Mouse (Mus musculus) layer of hippocampus, adult 11-12 months (tissue): ENCODE data around the gene Nckap5l.

Source experiments
- DNase-seq: peaks from one replicate; pipeline ENCODE4 v3.0.0; 2022; ENCODE audit warnings: low spot score

Nckap5l gene

DNA sequence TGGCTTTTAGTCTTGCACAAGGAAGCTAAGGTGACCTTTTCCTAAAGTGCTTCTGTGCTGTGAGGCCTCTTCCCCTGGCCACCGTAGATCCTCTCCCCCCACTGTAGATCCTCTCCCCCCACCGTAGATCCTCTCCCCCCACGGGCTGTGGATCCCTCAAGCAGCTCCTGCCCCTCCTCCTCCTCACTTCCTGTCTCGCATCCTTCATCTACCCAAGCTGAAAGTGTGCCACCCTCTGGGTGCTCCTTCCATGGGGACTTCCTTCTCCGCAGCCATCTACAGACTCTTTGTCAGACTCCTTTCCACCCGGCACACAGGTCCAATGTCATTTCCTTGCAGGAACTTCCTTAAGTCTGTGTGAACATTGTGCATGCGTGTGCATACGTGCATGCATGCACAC lies 27.2 kb downstream of the Nckap5l start:
- DNase-seq = no peak

DNA sequence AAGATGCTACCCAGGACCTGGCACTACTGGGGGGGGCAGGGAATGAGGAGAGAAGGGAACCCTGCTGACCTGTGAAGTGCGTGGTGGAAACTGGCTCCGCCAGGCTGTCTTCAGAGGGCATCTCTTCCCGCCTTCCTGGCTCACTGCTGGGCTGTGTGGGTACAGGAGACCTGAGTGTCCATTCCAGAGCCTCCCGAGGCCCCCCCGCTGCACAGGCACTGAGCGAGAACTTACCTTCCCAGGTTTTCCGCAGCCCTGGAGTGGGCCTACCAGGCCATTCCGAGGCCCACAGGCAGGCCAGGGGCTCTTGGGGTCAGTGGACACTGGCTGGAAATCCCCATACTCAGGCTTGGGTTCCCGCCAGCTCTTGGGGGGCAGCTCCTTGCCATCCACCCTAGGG lies 33.7 kb downstream of the Nckap5l start:
- no peak for DNase-seq

DNA sequence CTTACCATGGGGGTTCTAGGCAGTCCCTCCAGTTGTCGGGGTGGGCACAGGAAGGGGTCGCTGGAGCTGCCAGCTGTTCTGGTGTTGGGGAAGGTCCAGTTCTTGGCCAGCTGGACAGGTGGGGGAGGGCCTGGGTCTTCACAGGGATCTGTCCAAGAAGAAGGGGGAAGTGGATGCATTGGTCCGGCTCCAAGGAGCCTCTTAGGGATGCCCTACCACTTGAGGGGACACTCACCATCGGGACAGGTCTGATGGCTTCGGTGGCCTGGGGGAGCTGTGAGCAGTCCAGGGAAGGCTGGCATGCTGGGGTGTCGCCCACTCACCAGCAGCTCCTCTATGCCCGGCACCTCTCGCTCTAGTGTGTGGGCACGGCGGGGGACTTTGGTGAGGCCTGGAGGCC lies 34.4 kb downstream of the Nckap5l start:
- no peak for DNase-seq

DNA sequence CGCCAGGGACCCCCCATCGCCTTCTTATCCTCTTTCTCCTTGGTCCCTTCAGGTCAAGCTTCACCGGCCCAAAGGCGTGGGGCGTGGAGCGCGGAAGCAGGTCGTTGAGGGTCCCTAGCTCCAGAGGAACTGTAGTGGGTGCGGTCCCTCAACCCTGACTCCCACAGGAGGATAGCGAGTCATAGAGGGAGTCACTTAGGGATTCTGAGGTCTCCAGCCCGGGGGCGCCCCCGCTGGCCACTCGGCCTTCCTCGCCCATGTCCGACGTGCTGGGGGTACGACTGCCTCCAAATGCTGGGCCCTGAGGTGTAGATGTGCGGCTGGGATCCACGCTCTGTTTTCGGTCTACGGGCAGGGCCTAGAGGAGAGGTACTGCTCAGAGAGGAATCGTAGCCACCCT lies 35.0 kb downstream of the Nckap5l start:
- DNase-seq = no peak

DNA sequence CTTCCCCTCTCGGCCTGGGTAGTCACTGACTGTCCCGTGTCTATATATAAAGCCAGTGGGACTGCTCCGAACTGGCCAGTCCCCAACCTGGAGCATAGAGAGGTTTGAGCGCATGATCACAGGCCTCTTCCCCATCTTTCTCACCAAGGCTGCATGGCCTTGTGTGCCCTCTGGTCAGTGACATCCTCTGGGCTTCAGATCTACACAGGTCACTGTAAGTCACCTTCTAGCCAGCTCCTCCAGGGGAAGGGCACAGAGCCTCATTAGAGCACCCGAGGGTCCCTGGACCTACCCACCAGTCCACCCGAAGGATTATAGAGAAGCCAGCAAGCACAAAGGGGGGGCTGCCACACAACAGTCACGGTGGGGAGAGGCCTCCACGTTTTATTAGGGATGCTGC lies 35.9 kb downstream of the Nckap5l start:
- no peak for DNase-seq

DNA sequence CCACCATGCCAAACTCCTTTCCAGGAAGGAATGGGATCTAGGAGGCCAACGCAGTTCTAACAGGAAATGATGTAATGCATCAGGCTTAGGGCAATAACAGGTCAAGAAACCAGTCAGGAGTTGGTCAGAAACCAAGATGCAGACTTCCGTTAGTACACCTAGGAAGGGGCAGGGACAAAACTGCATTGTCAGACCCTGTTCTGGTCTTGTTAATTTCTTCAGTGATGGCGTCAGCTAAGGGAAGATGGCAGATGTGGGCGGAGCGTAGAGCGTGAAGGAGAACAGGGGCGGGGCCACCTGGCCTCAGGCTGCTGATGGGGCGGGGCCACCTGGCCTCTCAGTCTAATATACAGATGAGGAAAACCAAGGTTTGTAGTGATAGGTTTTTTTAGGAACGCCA lies 36.4 kb downstream of the Nckap5l start:
- DNase-seq = no peak

DNA sequence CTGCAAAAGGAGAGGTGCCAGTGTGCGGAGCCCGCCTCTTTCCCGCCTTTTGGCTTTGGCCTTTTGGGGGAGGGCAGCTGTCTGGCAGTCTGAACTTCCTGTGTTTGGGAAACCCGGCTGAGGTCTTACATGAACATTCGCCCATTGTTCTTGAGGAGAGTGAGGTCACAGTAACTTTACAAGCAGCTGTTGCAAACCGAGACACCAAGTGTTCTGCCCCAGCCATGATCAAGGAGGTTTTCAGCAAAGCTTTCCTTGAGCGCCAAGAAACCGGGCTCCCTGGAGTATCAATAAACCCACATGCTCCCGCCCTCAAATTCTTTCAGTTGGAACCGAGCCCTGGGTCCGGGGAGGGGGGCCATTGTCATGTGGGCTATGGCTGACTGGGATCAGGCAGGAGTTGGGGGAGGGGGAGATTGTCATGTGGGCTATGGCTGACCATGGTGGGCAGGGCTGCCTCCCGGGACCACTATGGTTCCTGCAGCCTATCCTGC lies 37.0 kb downstream of the Nckap5l start:
- peak; percentile 50 for DNase-seq

DNA sequence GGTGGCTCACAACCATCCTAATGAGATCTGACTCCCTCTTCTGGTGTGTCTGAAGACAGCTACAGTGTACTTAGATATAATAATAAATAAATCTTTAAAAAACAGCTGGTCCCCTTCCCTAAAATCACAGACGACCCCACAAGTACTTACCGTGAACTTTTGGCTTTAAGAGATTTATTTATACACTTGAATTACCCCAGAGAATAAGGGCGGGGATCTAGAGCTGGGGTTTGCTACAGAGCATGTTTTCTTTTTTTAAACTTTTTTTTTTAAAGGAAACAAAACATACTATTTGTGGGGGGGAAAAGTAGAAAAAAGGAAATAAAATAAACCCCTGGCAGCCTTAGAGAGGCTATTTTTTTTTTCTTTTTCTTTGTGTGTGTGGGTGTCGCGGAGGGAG lies 37.4 kb downstream of the Nckap5l start:
- DNase-seq = no peak

DNA sequence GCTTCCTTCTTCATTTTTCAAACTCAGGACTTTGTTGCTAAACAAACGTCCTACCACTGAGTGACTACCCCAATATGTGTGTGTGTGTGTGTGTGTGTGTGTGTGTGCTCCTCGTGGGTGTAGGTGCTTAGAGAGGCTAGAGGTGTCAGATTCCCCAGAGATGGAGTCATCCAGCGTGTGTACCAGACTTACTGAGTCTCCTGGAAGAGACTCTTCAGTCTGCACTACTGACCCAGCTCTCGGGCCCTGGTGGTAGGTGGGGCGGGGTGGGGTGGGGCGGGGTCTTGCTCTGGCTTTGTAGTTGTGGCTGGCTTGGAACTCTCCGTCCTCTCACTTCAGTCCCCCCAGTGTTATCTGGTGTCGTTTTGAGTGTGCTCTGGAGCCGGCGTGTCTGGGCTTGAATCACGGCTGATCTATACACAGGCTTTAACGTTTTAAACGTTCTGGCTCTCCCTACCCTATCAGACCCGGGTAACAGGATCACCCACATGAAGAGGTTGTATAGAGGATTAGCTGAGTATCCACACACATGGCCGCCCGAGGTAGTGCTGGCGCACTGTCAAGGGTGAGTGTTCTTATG lies 39.8 kb downstream of the Nckap5l start:
- no peak for DNase-seq

DNA sequence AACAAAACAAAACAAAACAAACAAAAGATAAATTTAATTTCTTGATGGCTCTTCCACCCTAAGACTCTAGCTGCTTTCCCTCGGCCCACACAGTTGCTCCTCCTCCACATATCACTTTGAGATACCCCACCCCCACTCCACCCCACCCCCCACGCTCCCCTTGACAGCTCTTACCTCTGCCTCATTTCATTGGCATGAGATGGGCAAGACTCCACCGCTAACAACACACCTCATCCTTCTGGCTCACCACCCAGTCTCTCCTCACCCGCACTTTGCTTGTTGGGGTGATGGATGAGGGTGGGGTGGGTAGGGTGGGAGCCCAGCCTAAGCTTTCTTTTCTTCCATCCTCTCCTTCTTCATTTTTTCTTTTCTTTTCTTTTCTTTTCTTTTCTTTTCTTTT lies 40.6 kb downstream of the Nckap5l start:
- no peak for DNase-seq

DNA sequence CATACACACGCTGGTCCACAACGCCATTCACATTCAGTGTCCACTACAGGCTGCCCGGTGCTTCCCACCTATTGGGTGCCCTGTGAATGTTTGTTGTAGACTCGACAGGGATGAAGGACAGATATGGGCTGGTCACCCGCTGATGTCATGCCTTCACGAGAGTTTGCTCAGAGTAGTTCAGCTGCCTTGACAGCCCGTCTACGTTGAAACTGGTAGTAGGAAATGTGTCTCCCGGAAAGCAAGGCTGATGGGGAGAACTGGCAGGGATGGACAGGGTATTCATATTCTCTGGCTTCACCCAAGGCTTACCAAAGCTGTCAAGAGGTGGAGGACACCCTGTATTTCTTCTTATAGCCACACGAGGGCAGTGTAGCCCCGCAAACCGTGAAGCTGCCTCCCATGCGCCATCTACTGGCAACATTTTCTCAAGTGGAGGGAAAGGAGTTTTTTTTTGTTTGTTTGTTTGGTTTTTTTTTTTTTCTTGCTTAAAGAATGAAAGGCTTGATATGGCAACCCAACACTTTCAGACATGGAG lies 41.1 kb downstream of the Nckap5l start:
- DNase-seq = peak; percentile 82

DNA sequence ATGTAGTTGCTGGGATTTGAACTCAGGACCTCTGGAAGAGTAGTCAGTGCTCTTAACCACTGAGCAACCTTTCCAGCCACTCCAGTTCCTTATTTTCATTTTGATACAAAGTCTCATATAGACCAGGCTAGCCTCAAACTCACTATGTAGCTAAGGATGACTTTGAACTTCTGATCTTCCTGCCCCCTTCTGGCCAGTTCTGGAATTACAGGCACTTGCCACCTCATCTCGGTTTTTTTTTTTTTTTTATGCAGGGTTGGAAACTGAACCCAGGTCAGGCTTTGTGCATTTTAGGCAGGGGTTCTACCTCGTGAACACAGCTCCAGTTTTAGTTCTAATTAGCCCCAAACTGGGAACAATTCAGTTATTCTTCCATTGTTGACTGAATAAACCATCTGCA lies 41.8 kb downstream of the Nckap5l start:
- peak; percentile 67 for DNase-seq

DNA sequence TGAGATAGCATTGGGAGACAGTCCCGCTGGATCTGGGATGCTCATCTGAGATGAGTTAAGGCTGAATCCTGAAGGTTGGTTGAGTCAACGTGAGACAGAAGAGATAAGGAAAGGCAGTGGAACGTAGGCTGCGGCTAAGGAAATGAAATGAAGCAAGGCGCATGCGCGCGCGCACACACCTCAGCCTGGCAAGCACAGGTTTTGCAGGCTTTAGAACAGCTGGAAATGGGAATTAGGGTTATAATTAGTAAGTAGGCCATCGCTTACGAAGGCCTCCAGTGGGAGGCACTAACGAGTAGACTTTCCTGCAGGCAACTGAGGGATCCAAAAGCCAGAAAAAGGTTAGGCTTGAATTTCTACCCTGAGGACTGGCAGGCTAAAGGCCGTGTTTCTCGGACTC lies 45.8 kb downstream of the Nckap5l start:
- DNase-seq = no peak

DNA sequence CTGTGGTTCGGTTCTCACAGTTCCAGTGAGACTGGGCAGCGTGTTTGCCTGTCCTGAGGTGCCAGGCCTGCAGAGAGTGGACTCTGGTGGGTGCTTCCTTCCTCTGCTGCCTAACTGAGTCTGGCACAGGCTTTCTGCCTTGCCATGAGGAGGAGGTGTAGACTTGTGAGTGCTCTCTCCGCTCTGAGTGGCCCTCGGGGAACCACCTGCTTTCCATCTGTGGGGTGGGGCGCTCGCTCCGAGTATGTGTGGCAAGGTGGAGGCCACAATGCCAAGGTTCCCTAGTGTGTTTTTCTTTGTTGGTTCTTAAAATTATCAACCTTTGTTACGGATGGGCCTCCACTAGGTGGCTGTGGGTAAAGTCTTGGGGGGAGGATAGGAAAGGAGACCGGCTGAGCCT lies 48.7 kb downstream of the Nckap5l start:
- no peak for DNase-seq

DNA sequence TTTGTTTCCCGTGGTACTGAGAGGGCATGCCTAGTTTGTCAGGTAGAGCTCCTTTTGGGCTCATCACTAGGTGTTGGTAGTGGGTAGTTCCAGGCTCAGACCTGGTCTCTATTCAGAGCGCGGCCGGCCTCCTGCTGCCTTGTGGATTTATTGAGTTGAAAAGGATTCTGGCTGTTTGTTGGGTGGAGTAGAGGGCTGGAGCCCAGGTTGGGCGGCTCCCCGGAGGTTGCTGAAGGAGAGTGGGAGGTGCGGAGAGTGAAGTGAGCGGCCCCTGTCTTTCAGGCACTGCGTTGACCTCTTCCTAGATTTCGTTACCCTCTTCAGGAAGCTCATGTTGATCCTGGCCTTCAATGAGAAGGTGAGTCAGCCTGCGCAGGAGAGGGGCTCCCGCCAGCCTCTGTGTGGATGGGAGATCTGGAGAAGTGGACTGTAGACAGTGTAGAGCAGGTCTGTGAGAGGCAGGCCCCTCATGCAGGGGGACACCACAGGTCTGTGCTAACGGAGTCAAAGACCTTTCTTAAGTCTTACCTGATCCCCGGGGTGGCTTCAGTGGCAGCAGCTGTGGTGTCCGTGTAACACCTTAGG lies 50.5 kb downstream of the Nckap5l start:
- DNase-seq = no peak

DNA sequence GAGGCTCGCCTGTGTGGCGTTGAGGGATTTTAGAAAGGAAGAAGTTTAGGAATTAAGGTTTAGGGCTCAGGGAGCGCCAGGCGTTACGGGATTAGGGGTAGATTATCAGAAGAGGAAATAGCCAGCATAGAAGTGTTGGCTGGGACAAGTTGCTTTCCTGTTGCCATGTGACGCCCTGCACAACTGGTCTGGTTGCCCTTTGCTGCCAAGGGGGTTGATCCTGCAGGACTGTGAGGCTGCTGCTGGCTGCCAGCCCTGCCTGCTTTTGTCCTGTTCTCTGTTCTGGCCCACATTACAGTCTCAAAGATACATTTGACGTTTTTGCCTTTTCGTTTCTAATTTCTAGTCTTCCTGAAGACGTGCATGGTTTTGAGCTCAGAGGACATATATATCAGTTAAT lies 52.4 kb downstream of the Nckap5l start:
- no peak for DNase-seq

DNA sequence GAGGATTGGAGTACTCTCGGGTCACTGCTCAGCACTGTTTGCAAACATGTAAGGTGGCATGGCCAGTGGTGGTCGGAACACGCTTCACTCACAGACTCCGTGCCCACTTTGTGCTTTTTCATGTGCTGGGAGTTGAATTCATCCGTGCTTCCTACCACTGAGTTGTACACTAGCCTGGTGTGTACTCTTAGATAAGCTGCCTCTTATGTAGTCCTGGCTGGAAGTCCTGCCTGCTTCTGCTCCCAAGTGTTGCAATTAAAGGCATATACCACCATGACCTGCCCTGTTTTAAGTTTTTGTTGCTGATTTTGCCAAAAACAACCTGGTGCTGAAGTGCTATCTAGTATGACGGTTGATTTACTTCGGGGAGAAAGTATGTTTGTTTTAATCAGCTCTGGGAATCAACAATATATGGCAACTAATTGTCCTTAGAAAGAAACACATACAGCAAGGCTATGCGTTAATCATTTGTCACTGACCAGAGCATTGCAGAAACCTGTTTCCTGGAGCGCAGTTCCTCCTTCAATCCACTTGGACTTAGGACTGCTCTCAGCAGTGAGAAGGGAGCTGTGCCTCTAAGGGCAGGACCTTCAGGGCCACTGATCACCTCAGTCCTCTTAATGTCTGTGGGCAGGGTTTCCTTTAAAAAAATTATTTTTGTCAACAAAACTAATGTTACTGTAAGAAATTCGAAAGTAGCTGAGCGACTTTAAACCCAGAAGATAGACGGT lies 54.2 kb downstream of the Nckap5l start:
- no peak for DNase-seq

DNA sequence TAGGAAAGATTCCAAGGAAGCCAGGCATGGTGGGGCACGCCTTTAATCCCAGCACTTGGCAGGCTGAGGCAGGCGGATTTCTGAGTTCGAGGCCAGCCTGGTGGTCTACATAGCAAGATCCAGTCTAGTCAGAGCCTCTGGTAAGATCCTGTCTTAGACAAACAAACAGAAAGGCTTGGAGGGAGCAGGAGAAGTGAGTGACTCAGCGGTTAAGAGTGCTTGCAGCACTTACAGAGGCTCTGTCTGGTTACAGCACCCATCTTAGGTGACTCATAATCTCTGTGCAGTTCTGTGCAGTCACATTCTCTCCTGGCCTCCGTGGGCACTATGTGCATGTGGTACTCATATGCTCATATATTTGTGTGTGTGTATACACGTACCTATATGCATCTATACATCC lies 56.9 kb downstream of the Nckap5l start:
- DNase-seq = no peak

DNA sequence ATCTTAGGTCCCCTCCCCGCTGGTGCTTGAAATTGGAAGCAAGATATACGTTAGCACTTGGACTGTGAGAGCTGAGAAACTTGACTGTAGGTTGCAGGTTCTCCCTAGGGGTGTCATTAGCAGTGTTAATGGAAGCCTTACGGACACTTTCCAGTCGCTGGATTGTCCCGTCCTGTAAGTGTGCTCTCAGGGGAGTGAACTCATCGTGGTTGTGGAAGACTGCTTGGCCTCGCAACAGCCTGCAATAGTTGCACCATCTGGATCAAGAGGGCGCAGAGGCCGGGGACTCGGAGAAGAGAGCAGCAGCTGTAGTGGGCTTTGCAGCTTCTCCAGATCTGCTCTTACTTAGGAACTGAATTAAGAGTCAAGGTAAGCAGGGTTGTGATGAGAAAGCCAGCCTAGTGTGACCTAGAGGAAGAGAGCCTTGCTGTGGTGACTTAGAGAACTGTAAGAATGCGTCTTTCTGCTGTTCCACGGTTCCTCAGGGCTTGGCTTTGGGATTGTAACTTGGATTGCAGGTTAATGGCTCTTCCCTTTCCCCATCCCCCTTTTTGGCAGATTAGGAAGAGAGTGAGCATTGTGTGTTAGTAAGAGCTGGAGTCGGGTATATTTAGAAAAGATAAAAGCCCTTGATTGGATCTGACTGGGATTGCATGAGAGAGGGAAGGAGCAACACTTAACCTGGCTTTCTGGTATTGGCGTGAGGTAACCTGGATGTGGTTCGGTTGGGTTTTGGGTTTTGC lies 57.9 kb downstream of the Nckap5l start:
- DNase-seq = no peak

DNA sequence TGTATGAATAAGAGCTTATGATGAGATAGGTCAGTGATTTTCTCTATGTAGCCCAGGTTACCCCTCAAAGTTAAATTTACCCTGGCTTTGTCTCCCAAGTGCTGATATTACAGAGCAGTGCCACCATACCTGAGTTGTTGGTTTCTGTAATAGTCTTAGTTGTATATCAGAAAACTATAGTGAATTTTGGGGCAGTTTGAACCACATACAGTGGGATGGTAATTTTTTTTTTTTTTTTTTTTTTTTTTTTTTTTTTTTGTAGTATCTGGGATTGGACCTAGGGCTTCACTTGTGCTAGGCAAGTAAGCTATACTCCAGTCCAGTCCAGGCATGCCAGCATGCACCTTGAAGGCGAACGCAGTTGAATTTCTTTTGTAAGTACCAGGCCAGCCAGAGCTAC lies 59.9 kb downstream of the Nckap5l start:
- DNase-seq = no peak

DNA sequence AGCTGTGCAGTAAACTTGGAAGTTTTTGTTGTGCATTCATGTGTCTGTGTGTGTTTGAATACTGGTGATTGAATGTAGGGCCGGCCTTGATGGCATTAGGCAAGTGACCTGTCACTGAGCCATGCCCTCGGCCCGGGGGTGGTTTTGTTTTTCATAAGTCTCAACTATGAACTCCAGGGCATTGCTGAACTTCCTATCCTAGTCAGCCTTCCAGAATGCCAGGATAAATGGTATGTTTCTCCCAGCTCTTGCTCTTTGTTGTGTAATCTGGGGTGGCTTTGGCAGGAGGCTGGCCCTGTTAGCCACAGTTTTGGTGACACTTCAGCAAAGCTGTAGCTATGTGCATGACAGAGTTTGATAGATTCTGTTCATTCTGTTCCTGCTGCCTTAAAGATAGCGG lies 60.7 kb downstream of the Nckap5l start:
- no peak for DNase-seq

DNA sequence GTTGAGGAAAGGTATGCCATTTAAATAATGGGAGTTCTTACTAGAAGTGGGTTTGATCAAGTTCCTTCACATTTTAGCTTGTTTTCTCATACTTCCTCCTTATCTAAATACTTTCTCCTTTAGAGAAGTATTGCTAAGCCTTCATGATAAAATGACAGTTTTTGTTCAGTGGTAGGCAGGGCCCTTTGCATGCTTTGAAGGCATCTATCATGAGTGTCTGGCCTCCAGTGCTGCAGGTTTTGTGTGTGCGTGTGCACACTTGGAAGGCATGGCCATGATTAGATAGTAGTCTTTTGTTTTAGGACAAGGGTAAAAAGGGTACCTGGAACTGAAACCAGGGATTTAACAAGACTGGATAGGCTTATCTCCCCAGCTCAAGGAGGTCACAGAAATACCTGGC lies 61.1 kb downstream of the Nckap5l start:
- DNase-seq = no peak
